Mouse (Mus musculus): Measurements from ENCODE around the gene Arhgap35. TPM values are rescaled to one million over a fixed set of nuclear protein-coding genes. Genes with fewer than 3 reads are reported as not detected.

Arhgap35 gene
- polyA plus RNA-seq, 1 experiment from 2014 or later: 12.0 TPM

DNA sequence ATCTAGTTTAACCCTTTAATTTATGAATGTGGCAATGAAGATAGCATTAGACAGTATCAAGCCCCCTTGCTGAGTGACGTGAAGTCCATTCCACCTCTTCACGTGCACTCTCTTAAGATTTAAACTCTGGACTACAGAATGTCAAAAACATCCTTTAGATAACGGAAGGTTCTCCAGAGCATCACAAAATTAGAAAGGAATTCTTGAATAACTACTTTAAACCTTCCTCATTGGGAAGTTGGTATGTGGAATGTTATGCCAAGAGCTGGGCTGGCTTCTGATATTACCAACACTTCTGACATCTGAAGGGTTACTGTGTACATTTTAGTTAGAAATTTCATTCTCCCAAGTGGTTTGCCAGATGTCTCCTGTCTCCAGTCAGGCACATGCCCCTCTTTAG lies 60.6 kb downstream of the Arhgap35 start:
- WGBS: 68% methylated on average over 3 of the region's 3 CpGs
- Histone ChIP-seq H3K36me3 (no peaks in the 10 kb centered on the region; the same call in 1 of the 2 replicates), H3K27ac (no peak overlapping the region), H3K4me3 (replicated peaks) (no peak overlapping the region), H3K4me1 (no peaks in the 10 kb centered on the region), H3K27me3 (replicated peaks) (no peaks in the 10 kb centered on the region), H3K4me2 (no peak overlapping the region), H3K9me3 (no peaks in the 10 kb centered on the region), H3K9ac (no peak overlapping the region)
- no peak for ATAC-seq (ENCODE audit: insufficient read depth, low FRiP score, low read depth)

DNA sequence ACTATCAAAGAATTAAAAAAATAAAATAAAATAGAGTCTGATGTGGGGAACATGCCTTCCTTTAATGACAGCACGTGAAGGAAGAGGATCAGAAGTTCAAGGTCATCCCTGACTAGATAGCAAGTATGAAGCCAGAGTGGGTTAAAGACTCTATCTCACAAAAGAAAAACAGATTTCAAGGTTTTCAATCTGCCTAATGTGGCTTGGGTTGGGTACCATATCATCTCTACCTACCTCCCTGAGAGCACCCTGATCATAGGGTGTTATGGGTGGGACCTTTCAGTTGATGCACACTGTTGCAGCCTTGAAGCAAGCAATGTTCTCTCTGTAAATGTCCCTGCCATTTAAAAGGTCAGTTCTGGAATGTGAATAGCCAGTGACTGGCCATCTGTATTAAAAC lies 63.2 kb downstream of the Arhgap35 start:
- no peaks in the 10 kb centered on the region for H3K27me3 ChIP-seq (replicated peaks)
- H3K36me3 ChIP-seq: peaks cover 6% of the 10 kb centered on the region
- no peak for ATAC-seq (ENCODE audit: insufficient read depth, low FRiP score, low read depth)
- no peak overlapping the region for H3K9ac ChIP-seq
- no peaks in the 10 kb centered on the region for H3K9me3 ChIP-seq
- no peak overlapping the region for H3K4me2 ChIP-seq
- WGBS: 84% methylated on average over 1 of the region's 1 CpGs
- no peak overlapping the region for H3K4me3 ChIP-seq (replicated peaks)
- H3K27ac ChIP-seq: no peak overlapping the region
- H3K4me1 ChIP-seq: no peaks in the 10 kb centered on the region

DNA sequence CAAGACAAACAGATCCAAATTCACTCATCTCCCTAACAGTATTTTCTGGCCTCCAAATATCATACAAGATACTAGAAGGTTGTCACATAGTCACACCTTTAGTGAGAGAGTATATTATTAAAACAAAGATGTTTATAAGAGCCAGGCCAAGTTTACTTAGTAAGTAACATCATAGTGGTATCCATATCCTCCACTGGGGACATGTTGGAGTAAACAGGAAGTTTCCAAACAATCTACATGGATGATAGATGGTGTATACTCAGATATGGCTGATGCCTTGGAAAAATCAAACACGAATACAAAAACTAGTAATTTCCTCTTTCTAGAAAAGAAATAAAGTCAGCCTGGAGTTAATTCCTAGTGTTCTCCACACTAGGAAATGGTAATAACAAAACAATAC lies 65.5 kb downstream of the Arhgap35 start:
- Histone ChIP-seq H3K9ac (no peak overlapping the region), H3K4me3 (replicated peaks) (no peak overlapping the region), H3K36me3 (peaks cover 11% of the 10 kb centered on the region), H3K9me3 (no peaks in the 10 kb centered on the region), H3K4me2 (no peak overlapping the region), H3K27me3 (replicated peaks) (no peaks in the 10 kb centered on the region), H3K27ac (no peak overlapping the region), H3K4me1 (no peaks in the 10 kb centered on the region)
- no peak for ATAC-seq (ENCODE audit: insufficient read depth, low FRiP score, low read depth)
- 75% methylated on average over 1 of the region's 1 CpGs for WGBS

DNA sequence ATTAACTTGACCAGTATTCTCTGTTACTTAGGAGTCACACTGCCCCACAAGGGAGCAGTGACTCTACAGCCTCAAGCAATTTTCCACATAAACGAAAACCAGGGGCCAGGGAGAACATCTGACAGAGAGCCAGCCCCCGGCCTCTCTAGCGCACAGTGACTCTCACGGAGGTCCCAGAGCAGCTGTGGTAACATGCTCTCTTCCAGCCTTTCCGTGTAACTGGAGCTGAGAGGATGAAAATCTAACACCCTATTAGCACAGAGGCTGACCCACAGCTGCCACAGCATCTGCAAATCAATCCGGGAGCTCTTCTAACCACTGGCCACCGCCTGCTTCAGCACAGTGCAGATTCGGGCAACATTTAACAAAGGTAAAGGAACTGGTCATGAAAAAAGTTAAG lies 70.0 kb downstream of the Arhgap35 start:
- no peak overlapping the region for H3K27ac ChIP-seq
- no peak overlapping the region for H3K4me2 ChIP-seq
- H3K9ac ChIP-seq: no peak overlapping the region
- peaks cover 16% of the 10 kb centered on the region for H3K36me3 ChIP-seq
- H3K4me3 ChIP-seq (replicated peaks): no peak overlapping the region
- no peaks in the 10 kb centered on the region for H3K27me3 ChIP-seq (replicated peaks)
- H3K4me1 ChIP-seq: no peaks in the 10 kb centered on the region
- 60% methylated on average over 8 of the region's 8 CpGs for WGBS
- ATAC-seq (ENCODE audit: insufficient read depth, low FRiP score, low read depth): no peak
- no peaks in the 10 kb centered on the region for H3K9me3 ChIP-seq

DNA sequence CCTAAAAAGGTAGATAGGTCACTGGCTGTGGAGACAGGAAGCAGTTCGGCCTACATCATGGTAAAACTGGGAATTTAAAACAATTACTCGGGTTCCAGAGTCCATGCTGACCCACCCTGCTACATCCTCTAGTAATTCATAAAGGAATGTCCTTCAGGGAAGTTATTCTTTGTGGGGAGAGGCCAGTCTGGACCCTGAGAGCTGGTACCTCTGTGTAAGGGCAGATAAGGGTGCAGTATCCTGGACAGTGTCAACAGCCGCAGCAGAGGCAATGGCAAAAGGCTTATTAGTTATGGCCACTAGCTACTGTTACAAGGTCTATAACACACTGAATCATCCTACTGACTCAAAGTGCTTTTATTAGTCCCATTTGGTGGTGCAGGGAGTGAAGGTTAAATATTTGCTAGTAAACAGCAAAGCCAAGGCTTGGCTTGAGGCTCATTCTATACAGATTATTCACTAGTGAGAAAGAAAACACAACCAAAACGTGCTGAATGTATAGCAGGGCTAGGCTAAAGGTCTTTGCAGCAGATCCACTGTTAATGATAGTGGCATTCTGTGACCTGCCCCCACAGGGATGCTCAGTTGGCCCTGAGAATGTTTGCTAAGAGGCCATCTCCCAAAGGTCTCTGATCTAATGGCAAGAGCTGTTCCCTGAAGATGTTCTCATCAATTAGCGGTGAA lies 77.4 kb downstream of the Arhgap35 start:
- H3K4me1 ChIP-seq: no peaks in the 10 kb centered on the region
- no peak overlapping the region for H3K4me2 ChIP-seq
- peaks cover 12% of the 10 kb centered on the region for H3K36me3 ChIP-seq
- no peak for ATAC-seq (ENCODE audit: insufficient read depth, low FRiP score, low read depth)
- no peak overlapping the region for H3K4me3 ChIP-seq (replicated peaks)
- H3K9ac ChIP-seq: no peak overlapping the region
- no peaks in the 10 kb centered on the region for H3K27me3 ChIP-seq (replicated peaks)
- 79% methylated on average over 5 of the region's 5 CpGs for WGBS
- H3K9me3 ChIP-seq: no peaks in the 10 kb centered on the region
- H3K27ac ChIP-seq: no peak overlapping the region

DNA sequence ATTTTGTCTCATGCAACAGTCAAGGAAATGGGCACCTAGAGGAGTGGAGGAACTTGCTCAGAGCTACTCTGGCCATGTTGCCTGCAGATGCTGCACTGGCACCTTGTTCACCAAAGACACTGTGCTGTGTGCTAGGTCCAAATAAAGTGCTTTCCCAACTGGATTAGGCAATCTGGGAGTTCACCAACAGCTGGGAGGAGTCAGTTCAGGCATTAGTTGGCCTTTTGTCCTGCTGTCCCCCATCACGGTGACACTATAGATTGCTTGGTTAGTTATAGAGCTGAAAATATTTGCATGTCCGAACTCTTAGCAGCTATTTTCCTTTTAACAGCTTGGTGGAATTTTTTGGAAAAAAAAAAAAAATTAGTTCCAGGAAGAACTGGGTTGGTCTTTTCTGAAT lies 88.8 kb downstream of the Arhgap35 start:
- Histone ChIP-seq H3K27me3 (replicated peaks) (no peaks in the 10 kb centered on the region), H3K4me1 (no peaks in the 10 kb centered on the region), H3K9ac (no peak overlapping the region), H3K9me3 (no peaks in the 10 kb centered on the region), H3K36me3 (no peaks in the 10 kb centered on the region), H3K4me2 (no peak overlapping the region), H3K27ac (no peak overlapping the region), H3K4me3 (replicated peaks) (no peak overlapping the region)
- WGBS: 67% methylated on average over 2 of the region's 2 CpGs
- ATAC-seq (ENCODE audit: insufficient read depth, low FRiP score, low read depth): no peak

DNA sequence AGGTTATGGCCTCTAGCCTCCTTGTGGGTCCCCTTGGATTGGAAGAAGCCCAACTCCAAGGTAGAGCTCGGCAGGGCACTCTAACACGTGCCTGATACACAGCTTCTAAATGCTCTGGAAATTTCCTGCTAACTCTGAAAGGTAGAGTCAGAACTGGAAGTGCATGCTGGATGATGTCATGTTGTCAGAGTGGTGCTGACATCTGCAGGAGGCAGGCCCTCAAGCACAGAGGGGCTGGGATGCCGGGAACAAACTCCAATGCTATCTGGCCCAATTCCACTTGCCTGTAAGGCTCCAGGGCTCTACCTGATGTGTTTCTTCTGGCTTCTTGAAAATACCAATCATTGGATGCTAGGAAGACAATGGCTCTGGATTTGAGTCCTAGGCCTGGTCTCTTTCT lies 89.3 kb downstream of the Arhgap35 start:
- no peaks in the 10 kb centered on the region for H3K36me3 ChIP-seq
- WGBS: 78% methylated on average over 3 of the region's 3 CpGs
- H3K27ac ChIP-seq: no peak overlapping the region
- no peak overlapping the region for H3K9ac ChIP-seq
- no peak overlapping the region for H3K4me2 ChIP-seq
- no peaks in the 10 kb centered on the region for H3K9me3 ChIP-seq
- no peaks in the 10 kb centered on the region for H3K4me1 ChIP-seq
- H3K27me3 ChIP-seq (replicated peaks): no peaks in the 10 kb centered on the region
- ATAC-seq (ENCODE audit: insufficient read depth, low FRiP score, low read depth): no peak
- H3K4me3 ChIP-seq (replicated peaks): no peak overlapping the region

DNA sequence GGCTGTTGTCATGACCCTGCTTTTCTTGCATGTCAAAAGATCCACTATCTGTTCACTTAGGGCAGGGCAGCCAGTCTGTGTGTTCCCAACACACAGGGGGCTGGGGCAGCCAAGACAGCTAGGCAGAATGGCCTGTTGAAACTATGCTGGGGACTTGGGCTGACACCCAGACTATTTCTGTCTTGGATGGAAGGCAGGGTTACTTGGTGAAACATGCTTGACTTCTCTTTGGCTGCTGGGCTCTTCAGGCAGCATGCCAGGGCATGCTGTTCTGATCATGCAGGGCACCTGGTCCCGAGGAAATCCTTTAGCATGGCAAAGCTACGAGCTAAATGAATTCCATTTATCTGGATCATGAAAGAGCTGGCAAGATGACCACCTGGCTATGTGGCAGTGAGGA lies 90.5 kb downstream of the Arhgap35 start:
- WGBS: 69% methylated on average over 2 of the region's 2 CpGs
- no peak for ATAC-seq (ENCODE audit: insufficient read depth, low FRiP score, low read depth)
- Histone ChIP-seq H3K4me3 (replicated peaks) (no peak overlapping the region), H3K4me1 (no peaks in the 10 kb centered on the region), H3K9ac (no peak overlapping the region), H3K9me3 (no peaks in the 10 kb centered on the region), H3K4me2 (no peak overlapping the region), H3K36me3 (no peaks in the 10 kb centered on the region), H3K27ac (no peak overlapping the region), H3K27me3 (replicated peaks) (no peaks in the 10 kb centered on the region)

DNA sequence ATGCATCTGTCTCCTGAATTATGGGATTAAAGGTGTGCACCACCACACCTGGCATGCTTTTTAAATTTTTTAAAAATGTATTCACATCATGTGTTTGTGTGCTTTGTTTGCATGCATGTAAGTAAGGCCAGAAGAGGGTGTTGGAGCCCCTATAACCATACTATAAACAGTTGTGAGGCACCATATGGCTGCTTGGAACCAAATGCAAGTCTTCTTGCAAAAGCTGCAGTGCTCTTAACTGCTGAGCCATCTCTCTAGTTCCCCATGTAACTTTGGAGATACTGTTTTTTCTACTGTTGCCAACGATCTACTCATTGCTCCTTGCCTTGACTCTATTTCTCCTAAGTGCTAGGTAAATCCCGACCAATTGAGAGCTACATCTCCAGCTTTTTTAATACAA lies 95.5 kb downstream of the Arhgap35 start:
- H3K27ac ChIP-seq: no peak overlapping the region
- no peak overlapping the region for H3K9ac ChIP-seq
- H3K4me1 ChIP-seq: no peaks in the 10 kb centered on the region
- no peak overlapping the region for H3K4me2 ChIP-seq
- WGBS: 88% methylated on average over 2 of the region's 2 CpGs
- no peaks in the 10 kb centered on the region for H3K27me3 ChIP-seq (replicated peaks)
- H3K4me3 ChIP-seq (replicated peaks): no peak overlapping the region
- no peak for ATAC-seq (ENCODE audit: insufficient read depth, low FRiP score, low read depth)
- H3K36me3 ChIP-seq: peaks cover 5% of the 10 kb centered on the region; the same call in 1 of the 2 replicates
- H3K9me3 ChIP-seq: no peaks in the 10 kb centered on the region

DNA sequence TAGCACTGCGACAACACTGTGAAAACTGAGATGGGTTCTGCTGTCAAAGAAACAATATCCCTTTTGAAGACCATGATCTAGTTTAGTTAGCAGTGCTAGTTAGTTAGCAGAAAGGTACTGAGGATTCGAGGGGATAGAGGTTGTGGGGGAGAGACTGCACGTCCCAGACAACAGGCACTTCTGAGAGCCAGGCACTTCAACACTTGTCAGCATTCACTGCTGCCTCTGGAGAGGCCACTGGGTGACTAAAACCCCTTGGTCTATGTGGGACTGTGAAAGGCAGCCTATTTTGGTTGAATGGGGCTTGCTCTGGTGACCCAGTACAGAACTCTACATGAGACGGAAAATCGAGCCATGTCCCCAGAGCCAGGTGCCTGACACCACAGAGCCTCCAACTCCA lies 97.6 kb downstream of the Arhgap35 start:
- ATAC-seq (ENCODE audit: insufficient read depth, low FRiP score, low read depth): no peak
- H3K27ac ChIP-seq: no peak overlapping the region
- no peaks in the 10 kb centered on the region for H3K4me1 ChIP-seq
- H3K9me3 ChIP-seq: no peaks in the 10 kb centered on the region
- no peaks in the 10 kb centered on the region for H3K27me3 ChIP-seq (replicated peaks)
- H3K36me3 ChIP-seq: peaks cover 5% of the 10 kb centered on the region; the same call in 1 of the 2 replicates
- 92% methylated on average over 5 of the region's 5 CpGs for WGBS
- H3K4me3 ChIP-seq (replicated peaks): no peak overlapping the region
- no peak overlapping the region for H3K9ac ChIP-seq
- H3K4me2 ChIP-seq: no peak overlapping the region

DNA sequence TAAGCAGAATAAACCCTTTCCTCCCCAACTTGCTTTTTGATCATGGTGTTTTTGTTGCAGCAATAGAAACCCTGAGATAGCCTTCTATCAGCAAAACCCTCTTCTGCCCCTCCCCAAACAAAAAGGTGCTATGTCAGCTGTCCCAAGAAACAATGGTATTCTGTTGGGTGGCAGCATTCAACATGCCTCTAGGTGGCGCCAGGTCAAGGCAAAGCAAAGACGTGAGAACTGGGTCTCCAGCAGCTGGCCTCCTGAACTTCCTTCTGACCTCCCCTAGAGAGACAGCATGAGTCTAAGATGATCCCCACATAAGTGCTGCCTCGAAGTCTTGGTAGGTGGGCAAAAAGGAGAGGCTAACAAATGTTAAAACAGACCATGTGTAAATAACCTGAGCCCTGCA lies 107.5 kb downstream of the Arhgap35 start:
- 15% methylated on average over 3 of the region's 3 CpGs for WGBS
- no peak overlapping the region for H3K4me3 ChIP-seq (replicated peaks)
- ATAC-seq (ENCODE audit: insufficient read depth, low FRiP score, low read depth): no peak

DNA sequence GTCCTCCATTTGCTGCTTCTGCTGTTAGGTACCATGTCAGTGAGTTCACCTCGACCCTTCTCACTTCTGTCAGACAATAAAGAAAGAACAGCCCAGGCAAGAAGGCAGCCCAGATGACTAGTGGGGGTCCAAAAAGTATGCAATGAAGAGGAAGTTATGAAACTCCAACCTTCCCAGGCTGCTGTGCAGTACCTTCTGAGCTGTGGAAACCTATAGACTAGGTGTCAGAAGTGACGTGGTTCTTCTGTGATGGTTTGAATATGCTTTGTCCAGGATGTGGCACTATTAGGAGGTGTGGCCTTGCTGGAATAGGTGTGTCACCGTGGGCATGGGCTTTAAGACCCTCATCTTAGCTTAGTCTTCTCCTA lies 109.6 kb downstream of the Arhgap35 start:
- Histone ChIP-seq H3K4me1 (no peaks in the 10 kb centered on the region), H3K27me3 (replicated peaks) (no peaks in the 10 kb centered on the region), H3K9me3 (no peaks in the 10 kb centered on the region), H3K4me3 (replicated peaks) (no peak overlapping the region), H3K27ac (no peak overlapping the region), H3K4me2 (no peak overlapping the region), H3K9ac (no peak overlapping the region), H3K36me3 (peaks cover 14% of the 10 kb centered on the region; the same call in 1 of the 2 replicates)
- WGBS: 88% methylated on average over 3 of the region's 3 CpGs
- no peak for ATAC-seq (ENCODE audit: insufficient read depth, low FRiP score, low read depth)

More for the DNA sequence above, 107.5 kb downstream of the Arhgap35 start:
- no peaks in the 10 kb centered on the region for H3K9me3 ChIP-seq
- no peak overlapping the region for H3K27ac ChIP-seq
- H3K27me3 ChIP-seq (replicated peaks): no peaks in the 10 kb centered on the region
- H3K4me2 ChIP-seq: no peak overlapping the region
- no peaks in the 10 kb centered on the region for H3K4me1 ChIP-seq
- H3K36me3 ChIP-seq: peaks cover 18% of the 10 kb centered on the region; the same call in 1 of the 2 replicates
- H3K9ac ChIP-seq: no peak overlapping the region

All from stomach, embryonic 15.5 days (tissue).